Mouse (Mus musculus): ENCODE measurements around the gene Cacna1c.

Gene Cacna1c

DNA sequence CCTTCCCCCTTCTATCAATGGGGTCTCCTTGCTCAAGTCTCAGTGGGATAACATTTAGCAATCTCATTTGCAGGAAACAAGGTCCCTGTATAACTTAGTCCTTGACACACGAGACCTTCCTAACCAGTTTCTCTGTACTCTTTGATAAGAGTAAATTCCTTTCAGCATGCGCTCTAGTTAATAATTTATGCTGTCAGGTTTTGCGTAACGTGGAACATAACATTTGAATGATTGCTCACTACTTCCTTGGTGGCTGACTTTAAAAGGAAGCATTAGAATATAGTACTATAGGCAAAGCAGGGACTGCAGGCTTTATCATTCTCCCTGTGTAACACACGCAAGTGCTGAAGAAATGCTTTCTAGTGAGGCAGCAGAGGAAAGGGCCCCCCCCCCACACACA, 232.9 kb downstream of the Cacna1c start:
- DNase-seq (ENCODE audit: low read depth, low spot score) = no peak
- no peaks in the 10 kb centered on the region for H3K36me3 ChIP-seq (ENCODE audit: control insufficient read depth, insufficient read depth, low read length, poor library complexity, severe bottlenecking)
- no peaks in the 10 kb centered on the region for H3K27me3 ChIP-seq (ENCODE audit: control insufficient read depth, insufficient read depth, low read length, poor library complexity, severe bottlenecking)

DNA sequence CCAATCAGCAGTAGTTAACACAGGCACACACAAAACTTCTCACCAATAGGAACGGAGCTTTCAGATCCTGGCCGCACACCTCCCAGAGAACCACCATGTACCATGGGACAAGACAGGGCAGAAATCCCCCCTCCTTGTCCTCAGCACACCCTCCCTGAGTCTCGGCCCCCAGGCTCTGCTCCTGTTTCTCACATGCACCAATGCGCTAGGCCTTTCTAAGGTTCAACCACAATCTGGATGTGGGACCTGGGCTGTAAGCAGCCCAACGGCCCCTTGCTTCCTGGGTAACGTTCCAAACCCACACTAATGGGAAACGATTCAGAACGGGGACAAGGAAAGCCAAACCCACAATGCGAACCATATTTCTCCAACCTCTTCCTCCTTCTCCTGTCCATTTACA, 237.7 kb downstream of the Cacna1c start:
- H3K27me3 ChIP-seq (ENCODE audit: control insufficient read depth, insufficient read depth, low read length, poor library complexity, severe bottlenecking) = no peaks in the 10 kb centered on the region
- H3K36me3 ChIP-seq (ENCODE audit: control insufficient read depth, insufficient read depth, low read length, poor library complexity, severe bottlenecking) = no peaks in the 10 kb centered on the region
- no peak for DNase-seq (ENCODE audit: low read depth, low spot score)

DNA sequence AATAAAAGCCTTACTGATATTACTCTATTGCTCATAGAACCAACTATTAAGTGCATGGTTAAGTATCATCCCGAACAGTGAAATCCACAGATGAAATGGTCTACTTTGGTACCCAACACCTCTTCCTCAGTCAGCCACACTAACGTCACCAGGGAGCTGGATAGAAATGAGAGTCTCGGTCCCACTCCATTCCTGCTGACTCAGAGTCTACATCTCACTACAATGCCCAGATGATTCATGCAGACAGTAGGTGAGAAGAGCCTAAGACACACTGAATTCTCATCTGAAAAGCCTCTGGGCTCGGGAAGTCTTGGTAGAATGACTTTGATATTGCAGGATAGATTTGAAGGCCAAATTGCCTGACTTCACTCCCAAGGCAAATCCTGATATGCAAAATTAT, 240.0 kb downstream of the Cacna1c start:
- no peaks in the 10 kb centered on the region for H3K36me3 ChIP-seq (ENCODE audit: control insufficient read depth, insufficient read depth, low read length, poor library complexity, severe bottlenecking)

DNA sequence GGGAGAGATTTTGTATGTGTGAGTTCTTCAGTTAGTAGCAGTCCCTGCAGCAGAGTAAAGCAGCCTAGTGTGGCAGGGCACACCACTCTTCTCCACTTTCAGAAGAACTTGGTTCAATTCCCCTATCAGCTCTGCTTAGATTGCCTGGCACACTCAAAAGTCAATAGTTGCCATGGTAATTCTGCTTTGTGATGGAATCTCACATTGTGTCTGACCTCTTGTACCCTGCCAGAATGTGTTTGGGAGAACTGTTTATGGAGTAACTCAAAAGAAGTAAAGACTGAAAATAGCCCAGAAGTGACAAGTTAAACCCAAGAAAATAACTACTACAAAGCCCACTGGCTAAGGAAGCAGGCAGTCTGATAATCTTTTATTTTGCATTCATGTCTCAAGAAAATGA, 240.4 kb downstream of the Cacna1c start:
- Histone ChIP-seq H3K27me3 (ENCODE audit: control insufficient read depth, insufficient read depth, low read length, poor library complexity, severe bottlenecking) (no peaks in the 10 kb centered on the region), H3K36me3 (ENCODE audit: control insufficient read depth, insufficient read depth, low read length, poor library complexity, severe bottlenecking) (no peaks in the 10 kb centered on the region)
- DNase-seq (ENCODE audit: low read depth, low spot score) = no peak

More for the DNA sequence above, 240.0 kb downstream of the Cacna1c start:
- no peak for DNase-seq (ENCODE audit: low read depth, low spot score)
- no peaks in the 10 kb centered on the region for H3K27me3 ChIP-seq (ENCODE audit: control insufficient read depth, insufficient read depth, low read length, poor library complexity, severe bottlenecking)

DNA sequence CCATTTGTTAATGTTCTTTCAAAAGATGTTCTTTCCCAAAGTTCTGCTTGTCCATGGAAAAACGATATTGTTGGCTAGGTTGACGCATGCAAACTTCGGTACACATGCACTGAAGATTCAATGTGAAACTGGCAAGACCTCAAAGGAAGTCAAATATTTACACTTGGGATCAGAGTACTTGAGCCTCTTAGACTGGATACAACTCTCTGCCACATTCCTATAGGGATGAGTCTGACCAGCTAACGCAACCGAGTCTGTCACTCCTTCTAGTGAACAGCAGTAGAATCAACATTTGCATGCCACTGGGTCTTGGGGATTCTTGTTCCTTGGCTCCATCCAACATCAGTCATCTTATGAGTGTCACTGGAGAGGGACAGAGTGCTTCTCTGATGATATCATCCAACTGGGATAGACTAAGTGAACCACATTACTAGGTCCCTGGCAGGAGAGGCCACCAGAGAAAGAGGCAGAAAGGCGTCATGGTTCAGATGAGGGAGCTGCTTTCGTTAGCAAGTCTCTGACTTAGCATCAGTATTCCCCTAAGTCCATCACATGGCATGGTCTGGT, 241.1 kb downstream of the Cacna1c start:
- DNase-seq (ENCODE audit: low read depth, low spot score) = no peak
- H3K36me3 ChIP-seq (ENCODE audit: control insufficient read depth, insufficient read depth, low read length, poor library complexity, severe bottlenecking) = no peaks in the 10 kb centered on the region
- no peaks in the 10 kb centered on the region for H3K27me3 ChIP-seq (ENCODE audit: control insufficient read depth, insufficient read depth, low read length, poor library complexity, severe bottlenecking)

DNA sequence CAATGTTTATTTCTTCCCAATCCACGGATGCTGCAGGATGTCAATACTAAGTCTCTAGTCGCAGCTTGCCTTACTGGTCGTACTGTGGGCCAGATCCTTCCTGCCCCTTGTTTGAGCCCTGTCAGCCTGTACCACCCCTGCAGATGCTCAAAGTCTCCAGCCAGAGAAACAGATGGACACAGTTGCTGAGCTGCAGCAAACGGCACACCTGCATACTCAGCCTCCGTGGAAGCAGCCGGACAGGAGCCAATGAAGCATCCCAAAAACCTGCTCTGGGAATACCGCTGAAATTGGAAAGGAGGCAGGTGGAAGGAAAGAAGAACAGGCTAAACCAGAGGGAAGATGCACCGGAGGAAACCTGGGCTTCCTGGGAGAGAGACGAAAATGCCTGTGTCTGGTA, 243.8 kb downstream of the Cacna1c start:
- Histone ChIP-seq H3K27me3 (ENCODE audit: control insufficient read depth, insufficient read depth, low read length, poor library complexity, severe bottlenecking) (no peaks in the 10 kb centered on the region), H3K36me3 (ENCODE audit: control insufficient read depth, insufficient read depth, low read length, poor library complexity, severe bottlenecking) (no peaks in the 10 kb centered on the region)
- no peak for DNase-seq (ENCODE audit: low read depth, low spot score)

DNA sequence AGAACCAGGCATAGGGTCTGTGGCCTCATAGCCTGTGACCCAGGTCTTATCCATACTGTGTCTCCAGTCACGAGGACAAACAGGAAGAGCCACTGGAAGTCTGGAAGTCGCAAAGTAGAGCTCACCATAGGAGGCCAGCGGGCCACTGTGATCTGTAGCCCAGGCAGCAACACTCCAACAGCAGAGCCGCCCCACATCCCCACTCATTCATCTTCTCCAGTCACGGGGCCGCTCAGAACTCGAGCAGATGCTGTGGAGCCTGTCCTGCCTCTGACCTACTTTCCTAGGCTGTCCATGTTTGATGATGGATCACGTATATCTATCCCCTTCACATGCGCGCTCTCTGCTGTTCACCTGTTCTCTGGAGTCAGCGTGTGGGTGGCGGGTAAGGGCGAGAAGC, 246.0 kb downstream of the Cacna1c start:
- Histone ChIP-seq H3K27me3 (ENCODE audit: control insufficient read depth, insufficient read depth, low read length, poor library complexity, severe bottlenecking) (no peaks in the 10 kb centered on the region), H3K36me3 (ENCODE audit: control insufficient read depth, insufficient read depth, low read length, poor library complexity, severe bottlenecking) (no peaks in the 10 kb centered on the region)
- DNase-seq (ENCODE audit: low read depth, low spot score) = no peak

DNA sequence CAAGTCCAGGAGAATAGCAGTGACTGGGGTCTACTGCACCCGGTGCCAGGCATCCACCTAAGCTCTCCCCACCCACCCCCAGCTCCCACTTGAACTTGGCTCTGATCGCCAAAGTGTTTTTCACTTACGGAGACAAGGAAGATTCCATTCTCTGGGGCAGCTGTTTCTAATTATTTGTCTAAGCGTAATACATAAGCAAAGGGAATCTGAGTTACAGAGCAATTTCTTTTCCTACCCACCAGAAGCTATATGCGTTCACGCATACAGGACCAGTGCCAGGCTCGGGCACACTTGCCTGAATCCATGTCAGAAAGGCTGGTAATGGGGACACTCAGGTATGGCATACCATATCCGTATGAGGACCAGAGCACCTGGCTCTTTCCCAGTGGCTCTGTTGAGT, 248.9 kb downstream of the Cacna1c start:
- H3K36me3 ChIP-seq (ENCODE audit: control insufficient read depth, insufficient read depth, low read length, poor library complexity, severe bottlenecking) = no peaks in the 10 kb centered on the region
- no peak for DNase-seq (ENCODE audit: low read depth, low spot score)
- no peaks in the 10 kb centered on the region for H3K27me3 ChIP-seq (ENCODE audit: control insufficient read depth, insufficient read depth, low read length, poor library complexity, severe bottlenecking)

DNA sequence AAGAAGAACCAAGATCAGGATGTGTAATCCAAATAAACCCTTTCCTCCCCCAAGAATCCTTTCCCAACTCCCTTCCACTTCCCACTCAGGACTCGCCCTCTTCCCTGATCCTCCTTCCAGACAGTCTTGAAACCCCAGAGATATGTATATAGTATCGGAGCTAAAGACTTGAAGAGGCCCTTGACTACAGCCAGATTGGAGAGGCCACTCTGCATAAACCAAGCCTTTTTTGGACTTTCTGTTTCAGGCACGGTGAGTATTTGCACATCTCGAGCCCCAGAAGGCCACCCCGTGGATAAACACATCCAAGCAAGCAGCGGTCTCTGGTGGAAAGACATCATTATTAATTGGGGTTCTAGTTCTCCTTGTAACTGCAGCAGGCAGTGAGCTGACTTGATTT, 249.6 kb downstream of the Cacna1c start:
- Histone ChIP-seq H3K36me3 (ENCODE audit: control insufficient read depth, insufficient read depth, low read length, poor library complexity, severe bottlenecking) (no peaks in the 10 kb centered on the region), H3K27me3 (ENCODE audit: control insufficient read depth, insufficient read depth, low read length, poor library complexity, severe bottlenecking) (no peaks in the 10 kb centered on the region)
- DNase-seq (ENCODE audit: low read depth, low spot score) = no peak

DNA sequence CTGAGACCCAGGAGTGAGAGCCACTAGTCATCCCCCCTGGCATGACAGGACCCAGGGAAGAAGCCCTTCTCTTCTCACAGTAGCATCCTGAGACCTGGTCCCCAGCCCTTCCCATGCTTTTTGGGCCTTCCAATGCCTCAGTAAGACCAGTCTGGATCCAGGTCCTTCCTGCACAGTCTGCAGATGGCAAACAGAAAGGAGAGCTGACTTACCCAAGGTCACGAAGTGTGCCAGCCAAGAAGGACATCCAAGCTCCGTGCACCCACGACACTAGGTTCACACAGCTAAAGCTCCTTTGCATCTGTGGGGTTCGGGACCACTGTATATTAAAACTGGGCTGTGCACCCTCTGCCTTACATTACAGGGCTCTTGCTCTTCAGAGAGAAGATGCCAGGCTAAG, 252.1 kb downstream of the Cacna1c start:
- H3K36me3 ChIP-seq (ENCODE audit: control insufficient read depth, insufficient read depth, low read length, poor library complexity, severe bottlenecking) = no peaks in the 10 kb centered on the region
- no peaks in the 10 kb centered on the region for H3K27me3 ChIP-seq (ENCODE audit: control insufficient read depth, insufficient read depth, low read length, poor library complexity, severe bottlenecking)
- no peak for DNase-seq (ENCODE audit: low read depth, low spot score)

DNA sequence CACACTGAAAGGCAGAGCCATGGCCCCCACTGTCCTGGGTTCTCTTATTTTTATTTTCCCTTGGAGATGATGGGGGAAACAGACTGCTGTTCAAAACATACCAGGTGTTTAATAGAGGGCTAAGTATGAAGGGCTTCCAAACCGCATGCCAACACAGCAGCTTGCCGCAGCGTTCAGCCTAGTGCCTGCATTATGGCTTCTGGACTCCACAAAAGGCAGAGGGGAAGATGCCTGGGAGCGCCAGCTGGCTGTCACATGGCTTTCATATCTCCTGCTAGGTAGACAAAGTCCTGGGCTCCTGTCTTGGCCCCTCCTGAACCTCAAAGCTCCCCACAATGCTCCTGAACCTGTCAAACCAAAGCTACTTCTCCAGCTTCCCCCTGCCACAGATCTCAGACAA, 254.4 kb downstream of the Cacna1c start:
- H3K36me3 ChIP-seq (ENCODE audit: control insufficient read depth, insufficient read depth, low read length, poor library complexity, severe bottlenecking) = no peaks in the 10 kb centered on the region
- H3K27me3 ChIP-seq (ENCODE audit: control insufficient read depth, insufficient read depth, low read length, poor library complexity, severe bottlenecking) = no peaks in the 10 kb centered on the region
- no peak for DNase-seq (ENCODE audit: low read depth, low spot score)

DNA sequence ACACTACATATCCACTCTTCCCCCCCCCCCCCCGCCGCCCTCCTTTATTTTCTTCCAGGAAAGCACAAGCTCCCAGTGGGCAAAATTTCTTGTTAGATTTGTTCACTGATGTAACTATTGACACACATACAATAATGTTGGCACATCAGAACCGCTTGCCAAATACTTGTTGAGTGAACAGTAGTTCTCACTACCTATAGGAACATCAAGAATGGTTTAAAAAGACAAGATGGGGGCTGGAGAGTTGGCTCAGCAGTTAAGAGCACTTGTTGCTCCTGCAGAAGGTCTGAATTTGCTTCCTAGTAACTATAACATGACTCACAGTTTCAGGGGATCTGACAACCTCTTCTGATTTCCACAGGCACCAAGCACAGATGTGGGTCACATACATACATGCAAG, 255.2 kb downstream of the Cacna1c start:
- no peak for DNase-seq (ENCODE audit: low read depth, low spot score)
- Histone ChIP-seq H3K36me3 (ENCODE audit: control insufficient read depth, insufficient read depth, low read length, poor library complexity, severe bottlenecking) (no peaks in the 10 kb centered on the region), H3K27me3 (ENCODE audit: control insufficient read depth, insufficient read depth, low read length, poor library complexity, severe bottlenecking) (no peaks in the 10 kb centered on the region)

DNA sequence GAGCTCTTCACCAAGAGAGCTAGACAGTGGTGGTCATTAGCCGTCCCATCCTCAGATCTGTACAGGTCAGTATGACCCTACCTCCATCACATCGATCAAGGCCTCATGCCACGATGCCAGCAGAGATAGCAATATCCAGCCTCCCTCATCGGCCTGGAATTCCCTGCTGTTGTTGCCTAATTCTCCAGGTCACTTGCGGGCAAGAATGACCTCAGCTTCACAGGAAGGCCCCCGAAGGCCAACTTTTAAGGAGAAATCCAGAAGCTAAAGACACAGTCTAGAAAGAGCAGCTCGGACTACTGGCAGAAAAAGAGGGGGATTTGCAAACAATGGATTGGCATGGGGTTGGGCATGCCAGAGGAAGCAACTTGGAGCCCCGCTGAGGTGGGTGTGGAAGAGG, 256.6 kb downstream of the Cacna1c start:
- no peak for DNase-seq (ENCODE audit: low read depth, low spot score)
- Histone ChIP-seq H3K36me3 (ENCODE audit: control insufficient read depth, insufficient read depth, low read length, poor library complexity, severe bottlenecking) (no peaks in the 10 kb centered on the region), H3K27me3 (ENCODE audit: control insufficient read depth, insufficient read depth, low read length, poor library complexity, severe bottlenecking) (no peaks in the 10 kb centered on the region)

DNA sequence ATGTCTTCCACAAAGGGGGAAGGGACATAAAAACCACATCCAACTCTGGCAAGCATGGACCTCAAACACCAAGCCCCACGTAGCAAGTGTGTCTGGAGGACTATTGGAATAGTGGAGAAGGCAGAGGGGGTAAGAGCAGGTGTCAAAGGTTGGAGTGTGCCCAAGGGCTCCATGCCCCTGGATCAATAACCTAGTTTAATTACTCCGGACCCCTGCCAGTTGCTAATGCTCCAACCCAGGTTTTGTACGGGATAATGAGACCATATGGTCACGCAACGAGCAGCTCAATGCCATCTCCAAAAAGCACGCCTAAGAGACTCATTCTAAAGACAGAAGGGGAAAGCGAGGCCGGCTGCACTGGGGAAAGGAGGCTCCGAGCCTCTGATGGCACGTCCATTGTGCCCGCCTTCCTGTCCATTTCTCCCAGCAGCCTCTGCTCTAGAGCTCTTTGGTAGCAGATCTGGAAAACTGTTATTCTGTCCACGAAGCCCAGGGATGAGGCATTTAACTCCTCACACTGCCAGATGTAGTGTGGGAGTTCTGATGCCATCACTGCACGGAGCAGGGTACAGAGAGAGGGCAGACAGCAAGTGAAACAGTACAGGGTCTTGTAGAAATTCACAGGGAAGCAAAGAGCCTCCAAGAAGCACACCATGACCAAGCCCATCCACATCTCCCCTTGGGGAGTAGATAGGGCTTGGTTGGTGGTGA, 257.7 kb downstream of the Cacna1c start:
- Histone ChIP-seq H3K27me3 (ENCODE audit: control insufficient read depth, insufficient read depth, low read length, poor library complexity, severe bottlenecking) (no peaks in the 10 kb centered on the region), H3K36me3 (ENCODE audit: control insufficient read depth, insufficient read depth, low read length, poor library complexity, severe bottlenecking) (no peaks in the 10 kb centered on the region)
- DNase-seq (ENCODE audit: low read depth, low spot score) = no peak

DNA sequence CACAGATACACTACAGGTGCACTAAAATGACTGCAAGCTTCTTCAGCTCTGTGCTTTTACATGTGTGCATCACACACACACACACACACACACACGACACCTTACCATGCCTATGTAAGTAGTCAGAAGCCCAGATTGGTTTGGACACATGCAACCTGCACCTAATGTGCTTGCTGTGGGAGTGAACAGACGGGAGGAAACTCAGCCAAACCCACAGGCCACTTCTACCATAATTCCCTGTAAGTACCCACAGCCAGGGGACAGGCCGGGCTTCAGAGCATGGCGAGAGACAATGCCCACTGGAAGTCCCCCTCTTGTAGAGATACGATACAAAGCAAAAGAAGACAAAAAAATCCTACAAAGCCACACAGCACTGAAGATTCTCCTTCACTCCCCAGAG, 258.7 kb downstream of the Cacna1c start:
- DNase-seq (ENCODE audit: low read depth, low spot score) = no peak
- Histone ChIP-seq H3K27me3 (ENCODE audit: control insufficient read depth, insufficient read depth, low read length, poor library complexity, severe bottlenecking) (no peaks in the 10 kb centered on the region), H3K36me3 (ENCODE audit: control insufficient read depth, insufficient read depth, low read length, poor library complexity, severe bottlenecking) (no peaks in the 10 kb centered on the region)
